Mouse (Mus musculus): Measurements from ENCODE around the gene Abl2. TPM values are rescaled to one million over a fixed set of nuclear protein-coding genes. Genes with fewer than 3 reads are reported as not detected.

Gene Abl2
- polyA plus RNA-seq, 1 experiment = 5.9 TPM

- H3K27me3 ChIP-seq (ENCODE audit: control insufficient read depth, insufficient read depth, low read length) = no peaks in the 10 kb centered on the region
- H3K4me3 ChIP-seq (ENCODE audit: control insufficient read depth, low read depth, low read length) = no peak overlapping the region
- TF ChIP-seq CTCF (IDR thresholded peaks at IDR 0.05; ENCODE audit: control insufficient read depth, insufficient read depth, insufficient replicate concordance, low read depth, low read length) (no peak), POLR2A (IDR thresholded peaks at IDR 0.05; ENCODE audit: control insufficient read depth, low read depth, low read length) (no peak)
- no peak overlapping the region for H3K27ac ChIP-seq (ENCODE audit: control insufficient read depth, insufficient read depth, low read depth, low read length)
- H3K36me3 ChIP-seq (ENCODE audit: control insufficient read depth, insufficient read depth, low read length) = peaks cover 2% of the 10 kb centered on the region; the same call in 1 of the 2 replicates
- peaks cover 4% of the 10 kb centered on the region for H3K4me1 ChIP-seq (ENCODE audit: control insufficient read depth, insufficient read depth, low read length)
Measured at GRCm38 (mm10) chr1:156620292-156620909, 61.8 kb downstream of the Abl2 start.

- no peak for TF ChIP-seq CTCF (IDR thresholded peaks at IDR 0.05; ENCODE audit: control insufficient read depth, insufficient read depth, insufficient replicate concordance, low read depth, low read length)
- no peak for TF ChIP-seq POLR2A (IDR thresholded peaks at IDR 0.05; ENCODE audit: control insufficient read depth, low read depth, low read length)
- peaks cover 1% of the 10 kb centered on the region; the same call in 1 of the 2 replicates for H3K4me1 ChIP-seq (ENCODE audit: control insufficient read depth, insufficient read depth, low read length)
- H3K4me3 ChIP-seq (ENCODE audit: control insufficient read depth, low read depth, low read length) = no peak overlapping the region
- H3K27ac ChIP-seq (ENCODE audit: control insufficient read depth, insufficient read depth, low read depth, low read length) = no peak overlapping the region
- H3K27me3 ChIP-seq (ENCODE audit: control insufficient read depth, insufficient read depth, low read length) = no peaks in the 10 kb centered on the region
- peaks cover 2% of the 10 kb centered on the region; the same call in 1 of the 2 replicates for H3K36me3 ChIP-seq (ENCODE audit: control insufficient read depth, insufficient read depth, low read length)
Measured at GRCm38 (mm10) chr1:156620951-156621350, 62.4 kb downstream of the Abl2 start.

- peaks cover 2% of the 10 kb centered on the region; the same call in 1 of the 2 replicates for H3K36me3 ChIP-seq (ENCODE audit: control insufficient read depth, insufficient read depth, low read length)
- no peak overlapping the region for H3K27ac ChIP-seq (ENCODE audit: control insufficient read depth, insufficient read depth, low read depth, low read length)
- no peaks in the 10 kb centered on the region for H3K4me1 ChIP-seq (ENCODE audit: control insufficient read depth, insufficient read depth, low read length)
- H3K4me3 ChIP-seq (ENCODE audit: control insufficient read depth, low read depth, low read length) = no peak overlapping the region
- no peak for TF ChIP-seq CTCF (IDR thresholded peaks at IDR 0.05; ENCODE audit: control insufficient read depth, insufficient read depth, insufficient replicate concordance, low read depth, low read length)
- no peaks in the 10 kb centered on the region for H3K27me3 ChIP-seq (ENCODE audit: control insufficient read depth, insufficient read depth, low read length)
Measured at GRCm38 (mm10) chr1:156624231-156624630, 65.6 kb downstream of the Abl2 start.

GRCm38 (mm10) chr1:156626729-156627128 lies 68.1 kb downstream of the Abl2 start:
- no peak overlapping the region for H3K4me3 ChIP-seq (ENCODE audit: control insufficient read depth, low read depth, low read length)
- no peaks in the 10 kb centered on the region for H3K4me1 ChIP-seq (ENCODE audit: control insufficient read depth, insufficient read depth, low read length)
- no peak overlapping the region for H3K27ac ChIP-seq (ENCODE audit: control insufficient read depth, insufficient read depth, low read depth, low read length)
- H3K36me3 ChIP-seq (ENCODE audit: control insufficient read depth, insufficient read depth, low read length) = peaks cover 2% of the 10 kb centered on the region; the same call in 1 of the 2 replicates
- no peak for TF ChIP-seq POLR2A (IDR thresholded peaks at IDR 0.05; ENCODE audit: control insufficient read depth, low read depth, low read length)
- no peaks in the 10 kb centered on the region for H3K27me3 ChIP-seq (ENCODE audit: control insufficient read depth, insufficient read depth, low read length)

- H3K27me3 ChIP-seq (ENCODE audit: control insufficient read depth, insufficient read depth, low read length) = no peaks in the 10 kb centered on the region
- H3K27ac ChIP-seq (ENCODE audit: control insufficient read depth, insufficient read depth, low read depth, low read length) = no peak overlapping the region
- no peaks in the 10 kb centered on the region for H3K4me1 ChIP-seq (ENCODE audit: control insufficient read depth, insufficient read depth, low read length)
- TF ChIP-seq CTCF (IDR thresholded peaks at IDR 0.05; ENCODE audit: control insufficient read depth, insufficient read depth, insufficient replicate concordance, low read depth, low read length) (no peak), POLR2A (IDR thresholded peaks at IDR 0.05; ENCODE audit: control insufficient read depth, low read depth, low read length) (no peak)
- H3K36me3 ChIP-seq (ENCODE audit: control insufficient read depth, insufficient read depth, low read length) = peaks cover 2% of the 10 kb centered on the region
- H3K4me3 ChIP-seq (ENCODE audit: control insufficient read depth, low read depth, low read length) = no peak overlapping the region
Measured at GRCm38 (mm10) chr1:156629984-156630383, 71.4 kb downstream of the Abl2 start.

GRCm38 (mm10) chr1:156630965-156631364 lies 72.4 kb downstream of the Abl2 start:
- Histone ChIP-seq H3K27ac (ENCODE audit: control insufficient read depth, insufficient read depth, low read depth, low read length) (no peak overlapping the region), H3K27me3 (ENCODE audit: control insufficient read depth, insufficient read depth, low read length) (no peaks in the 10 kb centered on the region), H3K4me3 (ENCODE audit: control insufficient read depth, low read depth, low read length) (no peak overlapping the region), H3K4me1 (ENCODE audit: control insufficient read depth, insufficient read depth, low read length) (no peaks in the 10 kb centered on the region), H3K36me3 (ENCODE audit: control insufficient read depth, insufficient read depth, low read length) (peaks cover 1% of the 10 kb centered on the region)
- peak; percentile 9; the same call in 1 of the 2 replicates for TF ChIP-seq CTCF (IDR thresholded peaks at IDR 0.05; ENCODE audit: control insufficient read depth, insufficient read depth, insufficient replicate concordance, low read depth, low read length)
- TF ChIP-seq POLR2A (IDR thresholded peaks at IDR 0.05; ENCODE audit: control insufficient read depth, low read depth, low read length) = no peak

- no peaks in the 10 kb centered on the region for H3K27me3 ChIP-seq (ENCODE audit: control insufficient read depth, insufficient read depth, low read length)
- H3K4me1 ChIP-seq (ENCODE audit: control insufficient read depth, insufficient read depth, low read length) = no peaks in the 10 kb centered on the region
- H3K36me3 ChIP-seq (ENCODE audit: control insufficient read depth, insufficient read depth, low read length) = peaks cover 1% of the 10 kb centered on the region
- no peak overlapping the region for H3K27ac ChIP-seq (ENCODE audit: control insufficient read depth, insufficient read depth, low read depth, low read length)
- TF ChIP-seq POLR2A (IDR thresholded peaks at IDR 0.05; ENCODE audit: control insufficient read depth, low read depth, low read length) (no peak), CTCF (IDR thresholded peaks at IDR 0.05; ENCODE audit: control insufficient read depth, insufficient read depth, insufficient replicate concordance, low read depth, low read length) (no peak)
- no peak overlapping the region for H3K4me3 ChIP-seq (ENCODE audit: control insufficient read depth, low read depth, low read length)
Measured at GRCm38 (mm10) chr1:156633095-156633494, 74.5 kb downstream of the Abl2 start.
